Mouse (Mus musculus): ENCODE measurements around the gene Gata5.

Gene Gata5

GRCm38 (mm10) chr2:180334551-180334986, at the start of gene Gata5:
Gene Gata5 (minus strand): TSS chr2:180334699.
- DNase-seq (ENCODE audit: low read depth): no peak

GRCm38 (mm10) chr2:180376730-180377129, 42.2 kb upstream of the Gata5 start:
- DNase-seq (ENCODE audit: low read depth): no peak

GRCm38 (mm10) chr2:180373256-180373655, 38.8 kb upstream of the Gata5 start:
- DNase-seq (ENCODE audit: low read depth): no peak

- no peak for DNase-seq (ENCODE audit: low read depth)
Measured at GRCm38 (mm10) chr2:180368359-180368758, 33.9 kb upstream of the Gata5 start.

- no peak for DNase-seq (ENCODE audit: low read depth)
Measured at GRCm38 (mm10) chr2:180367350-180367749, 32.9 kb upstream of the Gata5 start.

- no peak for DNase-seq (ENCODE audit: low read depth)
Measured at GRCm38 (mm10) chr2:180363434-180363720, 28.9 kb upstream of the Gata5 start.

GRCm38 (mm10) chr2:180362585-180363433, 28.3 kb upstream of the Gata5 start:
- DNase-seq (ENCODE audit: low read depth): no peak

- DNase-seq (ENCODE audit: low read depth): no peak
Measured at GRCm38 (mm10) chr2:180359062-180359461, 24.6 kb upstream of the Gata5 start.

GRCm38 (mm10) chr2:180353338-180353737, 18.8 kb upstream of the Gata5 start:
- no peak for DNase-seq (ENCODE audit: low read depth)

GRCm38 (mm10) chr2:180350700-180351099, 16.2 kb upstream of the Gata5 start:
- DNase-seq (ENCODE audit: low read depth): peak; percentile 36

GRCm38 (mm10) chr2:180346820-180347497, 12.5 kb upstream of the Gata5 start:
- peak; percentile 77 for DNase-seq (ENCODE audit: low read depth)

GRCm38 (mm10) chr2:180343092-180343491, 8.6 kb upstream of the Gata5 start:
- DNase-seq (ENCODE audit: low read depth): no peak

- DNase-seq (ENCODE audit: low read depth): no peak
Measured at GRCm38 (mm10) chr2:180342189-180342588, 7.7 kb upstream of the Gata5 start.

GRCm38 (mm10) chr2:180341229-180341628, 6.7 kb upstream of the Gata5 start:
- DNase-seq (ENCODE audit: low read depth): no peak

GRCm38 (mm10) chr2:180339886-180340285, 5.4 kb upstream of the Gata5 start:
- DNase-seq (ENCODE audit: low read depth): no peak

- no peak for DNase-seq (ENCODE audit: low read depth)
Measured at GRCm38 (mm10) chr2:180333778-180334550, 535 bp downstream of the Gata5 start.

- DNase-seq (ENCODE audit: low read depth): no peak
Measured at GRCm38 (mm10) chr2:180329466-180329865, 5.0 kb downstream of the Gata5 start.

- DNase-seq (ENCODE audit: low read depth): no peak
Measured at GRCm38 (mm10) chr2:180322674-180323355, 11.7 kb downstream of the Gata5 start.

GRCm38 (mm10) chr2:180320216-180320615, 14.3 kb downstream of the Gata5 start:
- no peak for DNase-seq (ENCODE audit: low read depth)

- DNase-seq (ENCODE audit: low read depth): no peak
Measured at GRCm38 (mm10) chr2:180317591-180317990, 16.9 kb downstream of the Gata5 start.

- DNase-seq (ENCODE audit: low read depth): no peak
Measured at GRCm38 (mm10) chr2:180314292-180314691, 20.2 kb downstream of the Gata5 start.

GRCm38 (mm10) chr2:180311147-180311546, 23.4 kb downstream of the Gata5 start:
- no peak for DNase-seq (ENCODE audit: low read depth)

Data from c-Kit-positive CD71-negative TER-119-negative erythroid progenitor cells, embryonic 14.5 days (primary cell).